Mouse (Mus musculus): ENCODE data around the gene Fam84b. TPM values are rescaled to one million over a fixed set of nuclear protein-coding genes. Genes with fewer than 3 reads are reported as not detected.

Gene Fam84b
- polyA plus RNA-seq, 1 experiment: 9.5 TPM

DNA sequence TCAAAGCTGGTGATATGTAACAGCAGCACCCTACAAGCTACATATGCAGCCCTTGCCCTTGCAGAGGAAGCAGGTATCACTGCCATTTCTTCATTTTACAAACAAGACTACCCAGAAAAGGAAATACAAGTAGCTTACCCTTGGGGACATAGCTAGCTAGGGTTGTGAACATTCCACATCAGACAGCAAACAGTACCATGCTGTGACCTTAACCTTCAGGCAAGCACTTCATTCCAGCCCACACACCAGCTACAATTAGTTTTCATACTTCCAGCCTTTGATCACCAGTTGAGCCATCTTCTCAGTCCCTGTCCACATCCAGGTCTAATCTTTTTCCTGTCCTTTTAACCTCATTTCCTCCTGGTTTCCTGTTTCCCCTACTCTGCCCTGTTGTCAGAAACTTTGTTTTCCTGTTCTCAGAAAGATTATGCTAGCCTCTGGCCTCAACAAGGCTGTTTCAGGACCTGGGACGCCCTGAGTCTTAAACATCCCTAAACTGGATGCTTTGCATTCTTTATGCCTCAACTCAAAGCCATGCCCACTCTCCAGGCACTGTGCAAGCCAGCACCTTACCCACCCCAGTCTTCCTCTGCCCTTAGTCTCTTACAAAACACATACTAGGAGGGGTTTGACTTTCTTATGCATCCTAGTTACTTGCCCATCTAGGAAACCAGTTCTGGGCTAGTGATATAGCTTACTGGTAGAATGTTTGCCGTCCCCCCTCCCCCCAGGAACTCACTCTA lies 19.9 kb downstream of the Fam84b start:
- Histone ChIP-seq H3K36me3 (ENCODE audit: control insufficient read depth, insufficient read depth, low read length) (no peaks in the 10 kb centered on the region), H3K4me3 (ENCODE audit: control insufficient read depth, insufficient read depth, low read length) (no peak overlapping the region), H3K4me1 (replicated peaks; ENCODE audit: control insufficient read depth, insufficient read depth, low read length) (no peaks in the 10 kb centered on the region), H3K27me3 (ENCODE audit: control insufficient read depth, insufficient read depth, low read length) (no peaks in the 10 kb centered on the region), H3K27ac (ENCODE audit: control insufficient read depth, insufficient read depth, low read length) (no peak overlapping the region)
- no peak for TF ChIP-seq POLR2A (IDR thresholded peaks at IDR 0.05; ENCODE audit: control insufficient read depth, extremely low read depth, insufficient read depth, low read length, poor library complexity)
- no peak for TF ChIP-seq CTCF (IDR thresholded peaks at IDR 0.05; ENCODE audit: borderline replicate concordance, control insufficient read depth, extremely low read depth, insufficient read depth, low read length, poor library complexity)
- WGBS: 31% methylated on average over 2 of the region's 2 CpGs
- no peak for DNase-seq

DNA sequence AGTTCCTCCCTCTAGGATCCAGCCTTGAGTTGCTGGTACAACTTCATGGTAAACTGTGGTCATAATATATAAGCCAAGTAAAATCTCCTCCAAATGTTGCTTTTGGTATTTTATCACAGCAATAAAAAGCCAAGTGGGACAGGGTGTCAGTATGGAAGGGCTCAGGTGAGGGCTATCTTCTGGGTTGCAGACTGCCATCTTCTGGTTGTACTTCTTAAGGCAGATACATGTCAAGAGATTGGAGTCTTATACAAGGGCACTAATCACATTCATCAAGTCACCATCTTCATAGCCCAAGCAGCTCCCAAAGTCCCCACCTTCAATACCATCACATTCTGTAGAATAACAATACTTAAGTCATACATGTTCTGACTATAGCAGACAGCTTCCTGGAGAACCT lies 21.0 kb downstream of the Fam84b start:
- DNase-seq: peak; percentile 15

DNA sequence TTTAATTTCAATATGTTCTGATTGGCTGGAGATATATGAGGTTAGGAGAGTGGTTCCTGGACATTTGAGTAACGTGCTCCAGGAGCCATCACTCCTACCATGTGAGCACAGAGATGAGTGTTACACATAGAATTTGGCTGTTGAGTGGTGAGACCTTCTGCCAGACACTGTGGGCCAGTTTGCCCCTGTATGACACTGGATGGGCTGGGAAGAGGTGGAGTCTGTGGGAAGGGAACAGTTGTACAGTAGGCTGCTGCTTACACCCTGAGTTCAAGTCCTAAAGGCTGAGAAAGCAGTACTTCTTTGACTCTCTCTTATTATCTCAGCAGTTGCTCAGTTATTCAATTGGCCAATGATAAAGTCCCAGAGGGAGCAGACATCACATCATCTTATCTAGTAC lies 27.4 kb downstream of the Fam84b start:
- no peaks in the 10 kb centered on the region for H3K27me3 ChIP-seq (ENCODE audit: control insufficient read depth, insufficient read depth, low read length)
- no peak overlapping the region for H3K27ac ChIP-seq (ENCODE audit: control insufficient read depth, insufficient read depth, low read length)
- H3K4me3 ChIP-seq (ENCODE audit: control insufficient read depth, insufficient read depth, low read length): no peak overlapping the region
- WGBS: 78% methylated on average over 1 of the region's 1 CpGs
- peaks cover 11% of the 10 kb centered on the region for H3K4me1 ChIP-seq (replicated peaks; ENCODE audit: control insufficient read depth, insufficient read depth, low read length)
- TF ChIP-seq POLR2A (IDR thresholded peaks at IDR 0.05; ENCODE audit: control insufficient read depth, extremely low read depth, insufficient read depth, low read length, poor library complexity) (no peak), CTCF (IDR thresholded peaks at IDR 0.05; ENCODE audit: borderline replicate concordance, control insufficient read depth, extremely low read depth, insufficient read depth, low read length, poor library complexity) (no peak)
- DNase-seq: no peak
- H3K36me3 ChIP-seq (ENCODE audit: control insufficient read depth, insufficient read depth, low read length): no peaks in the 10 kb centered on the region

More for the DNA sequence above, 21.0 kb downstream of the Fam84b start:
- H3K27me3 ChIP-seq (ENCODE audit: control insufficient read depth, insufficient read depth, low read length): no peaks in the 10 kb centered on the region
- no peaks in the 10 kb centered on the region for H3K4me1 ChIP-seq (replicated peaks; ENCODE audit: control insufficient read depth, insufficient read depth, low read length)
- no peaks in the 10 kb centered on the region for H3K36me3 ChIP-seq (ENCODE audit: control insufficient read depth, insufficient read depth, low read length)
- TF ChIP-seq POLR2A (IDR thresholded peaks at IDR 0.05; ENCODE audit: control insufficient read depth, extremely low read depth, insufficient read depth, low read length, poor library complexity) (no peak), CTCF (IDR thresholded peaks at IDR 0.05; ENCODE audit: borderline replicate concordance, control insufficient read depth, extremely low read depth, insufficient read depth, low read length, poor library complexity) (no peak)
- no peak overlapping the region for H3K4me3 ChIP-seq (ENCODE audit: control insufficient read depth, insufficient read depth, low read length)
- no peak overlapping the region for H3K27ac ChIP-seq (ENCODE audit: control insufficient read depth, insufficient read depth, low read length)

DNA sequence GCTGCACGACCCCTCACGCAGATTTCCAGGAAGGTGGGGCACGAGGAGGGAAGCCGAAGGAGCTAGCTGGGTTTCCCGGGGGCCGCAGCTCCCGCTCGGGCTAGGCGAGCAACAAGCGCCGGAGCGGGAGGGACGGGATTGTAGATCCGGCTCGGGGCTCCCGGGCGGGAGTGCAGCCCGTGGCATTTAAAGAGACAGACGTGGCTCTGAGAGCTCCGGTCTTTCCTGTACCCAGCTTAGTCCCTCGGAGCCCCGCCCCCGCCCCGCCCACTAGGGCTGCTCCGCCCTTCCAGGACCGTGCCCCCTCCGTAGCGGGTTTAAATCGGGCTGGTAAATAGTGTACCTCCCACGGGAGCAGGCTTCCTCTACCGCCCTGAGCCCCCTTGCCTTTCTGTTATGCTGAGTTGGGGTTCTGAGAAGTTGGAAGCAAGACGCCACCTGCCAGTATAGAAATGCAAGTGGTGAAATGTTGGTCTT lies 28.8 kb downstream of the Fam84b start:
- Histone ChIP-seq H3K27me3 (ENCODE audit: control insufficient read depth, insufficient read depth, low read length) (no peaks in the 10 kb centered on the region), H3K4me3 (ENCODE audit: control insufficient read depth, insufficient read depth, low read length) (peak overlapping the region; percentile 95), H3K4me1 (replicated peaks; ENCODE audit: control insufficient read depth, insufficient read depth, low read length) (peaks cover 11% of the 10 kb centered on the region), H3K27ac (ENCODE audit: control insufficient read depth, insufficient read depth, low read length) (peak overlapping the region; percentile 50), H3K36me3 (ENCODE audit: control insufficient read depth, insufficient read depth, low read length) (no peaks in the 10 kb centered on the region)
- under 1% methylated on average over 31 of the region's 32 CpGs for WGBS
- DNase-seq: peak; percentile 94
- TF ChIP-seq POLR2A (IDR thresholded peaks at IDR 0.05; ENCODE audit: control insufficient read depth, extremely low read depth, insufficient read depth, low read length, poor library complexity) (peak; percentile 56), CTCF (IDR thresholded peaks at IDR 0.05; ENCODE audit: borderline replicate concordance, control insufficient read depth, extremely low read depth, insufficient read depth, low read length, poor library complexity) (no peak)

DNA sequence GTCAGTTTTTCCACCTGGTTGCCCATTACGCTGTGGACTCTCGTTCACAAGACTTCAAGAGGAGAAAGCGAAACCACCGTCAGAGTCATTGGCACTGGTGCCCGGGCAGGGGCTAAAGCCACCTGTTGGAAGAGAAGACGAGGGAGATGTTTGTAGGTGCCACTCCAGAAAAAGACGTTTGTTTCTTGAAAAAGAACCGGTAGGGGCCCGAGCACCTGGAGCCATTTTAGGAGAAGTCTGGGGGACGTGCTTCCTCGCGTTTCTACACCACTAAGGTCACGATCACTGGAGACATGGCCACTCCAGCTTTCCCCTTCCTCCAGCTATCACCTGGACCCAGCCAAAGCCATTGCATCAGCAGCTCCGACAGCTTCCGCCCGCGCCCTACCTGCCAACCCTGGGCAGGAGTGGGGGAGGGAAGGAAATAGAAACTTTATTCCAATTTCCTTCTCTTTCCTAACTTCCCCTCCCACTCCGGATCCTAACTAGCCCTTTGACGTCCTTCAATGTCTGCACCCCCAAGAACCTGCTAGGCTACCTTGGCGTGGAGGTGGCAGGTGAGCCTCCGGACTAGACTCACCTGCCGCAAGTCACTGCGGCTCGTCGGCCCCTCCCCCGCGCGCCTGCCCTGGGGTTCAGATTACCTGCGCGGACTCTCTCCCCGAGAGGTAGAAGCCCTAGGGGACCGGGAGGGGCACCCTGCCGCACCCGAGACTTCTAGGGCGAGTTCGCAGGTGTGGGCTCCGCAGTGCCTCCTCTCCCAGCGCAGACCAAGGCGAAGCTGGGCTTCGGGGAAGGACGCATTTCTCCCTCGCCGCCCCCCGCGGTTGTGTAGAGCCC lies 29.5 kb downstream of the Fam84b start:
- no peak for TF ChIP-seq CTCF (IDR thresholded peaks at IDR 0.05; ENCODE audit: borderline replicate concordance, control insufficient read depth, extremely low read depth, insufficient read depth, low read length, poor library complexity)
- under 1% methylated on average over 45 of the region's 45 CpGs for WGBS
- H3K27ac ChIP-seq (ENCODE audit: control insufficient read depth, insufficient read depth, low read length): peak overlapping the region; percentile 50
- peak; percentile 46 for DNase-seq
- H3K36me3 ChIP-seq (ENCODE audit: control insufficient read depth, insufficient read depth, low read length): no peaks in the 10 kb centered on the region
- peak overlapping the region; percentile 95 for H3K4me3 ChIP-seq (ENCODE audit: control insufficient read depth, insufficient read depth, low read length)
- peaks cover 11% of the 10 kb centered on the region for H3K4me1 ChIP-seq (replicated peaks; ENCODE audit: control insufficient read depth, insufficient read depth, low read length)
- H3K27me3 ChIP-seq (ENCODE audit: control insufficient read depth, insufficient read depth, low read length): no peaks in the 10 kb centered on the region

DNA sequence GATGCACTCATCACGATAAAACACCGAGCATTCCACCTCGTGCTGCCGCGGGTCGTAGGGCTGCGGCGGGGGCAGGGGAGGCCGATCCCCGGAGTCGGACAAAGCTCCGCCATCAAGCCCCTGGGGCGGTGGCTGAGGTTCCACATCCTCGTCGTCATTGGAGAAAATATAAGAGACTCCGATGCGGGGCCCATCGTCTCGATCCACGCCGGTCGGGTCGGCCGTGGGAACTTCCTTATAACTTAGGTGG lies 30.0 kb downstream of the Fam84b start:
- H3K4me3 ChIP-seq (ENCODE audit: control insufficient read depth, insufficient read depth, low read length): peak overlapping the region; percentile 95
- TF ChIP-seq POLR2A (IDR thresholded peaks at IDR 0.05; ENCODE audit: control insufficient read depth, extremely low read depth, insufficient read depth, low read length, poor library complexity) (no peak), CTCF (IDR thresholded peaks at IDR 0.05; ENCODE audit: borderline replicate concordance, control insufficient read depth, extremely low read depth, insufficient read depth, low read length, poor library complexity) (0 out of 2 replicates have a peak, but pooled peaks have one; percentile 15)
- peak; percentile 33 for DNase-seq
- H3K4me1 ChIP-seq (replicated peaks; ENCODE audit: control insufficient read depth, insufficient read depth, low read length): peaks cover 11% of the 10 kb centered on the region
- WGBS: under 1% methylated on average over 24 of the region's 24 CpGs
- no peak overlapping the region for H3K27ac ChIP-seq (ENCODE audit: control insufficient read depth, insufficient read depth, low read length)
- H3K36me3 ChIP-seq (ENCODE audit: control insufficient read depth, insufficient read depth, low read length): no peaks in the 10 kb centered on the region
- no peaks in the 10 kb centered on the region for H3K27me3 ChIP-seq (ENCODE audit: control insufficient read depth, insufficient read depth, low read length)
